ENCODE assay signal across 14 mouse cellular contexts in genomic region chr1:17520118-17520517, GRCm38 (mm10).
"Had no signal": no experiment of that assay in that cellular context is flagged by ENCODE, and none has a peak within 500 bp of the region (broad histone marks: within the 10 kb centered on the region; RNA-seq: fewer than 3 reads in every experiment).

No protein-coding gene starts in this region.

- H3K36me3 ChIP-seq: liver, embryonic 13.5 days had no signal

- H3K4me2 ChIP-seq: liver, embryonic 13.5 days; midbrain, embryonic 11.5 days had no signal

- ATAC-seq: intestine, postnatal 0 days had no signal

- H3K9me3 ChIP-seq: liver, embryonic 13.5 days had no signal

- H3K27ac ChIP-seq: left cerebral cortex, adult 2 months; liver, embryonic 13.5 days had no signal

- DNase-seq: kidney, adult 2 months; kidney, postnatal 25 days; layer of hippocampus, postnatal 36 days; liver, embryonic 13.5 days; lung, adult 2 months; lung, postnatal 14 days; lung, postnatal 4 days; midbrain, embryonic 14.5 days; thymus, adult 2 months; thymus, postnatal 14 days; thymus, postnatal 4 days had no signal

- H3K4me3 ChIP-seq: left cerebral cortex, adult 2 months; liver, embryonic 13.5 days had no signal

- H3K4me1 ChIP-seq: liver, embryonic 13.5 days had no signal

- H3K27me3 ChIP-seq: liver, embryonic 13.5 days had no signal

- H3K9ac ChIP-seq: liver, embryonic 13.5 days had no signal
